Mouse (Mus musculus) cortical plate, adult 2 months (tissue): Measurements from ENCODE around the gene Fhad1.

Experiments used
- CTCF ChIP-seq: fragments of 200-500 bp; IDR thresholded peaks from 2 replicates; pipeline ENCODE4 v1.5.1; 2011; ENCODE audit warnings: mild to moderate bottlenecking, control low read depth, low read length; ENCODE audit not compliant: insufficient read depth; ENCODE audit errors: extremely low read depth
- POLR2A ChIP-seq: fragments of 200-500 bp; IDR thresholded peaks from 2 replicates; pipeline ENCODE4 v1.6.1; 2011; ENCODE audit warnings: mild to moderate bottlenecking, low read length, control low read depth; ENCODE audit not compliant: insufficient read depth; ENCODE audit errors: extremely low read depth

DNA sequence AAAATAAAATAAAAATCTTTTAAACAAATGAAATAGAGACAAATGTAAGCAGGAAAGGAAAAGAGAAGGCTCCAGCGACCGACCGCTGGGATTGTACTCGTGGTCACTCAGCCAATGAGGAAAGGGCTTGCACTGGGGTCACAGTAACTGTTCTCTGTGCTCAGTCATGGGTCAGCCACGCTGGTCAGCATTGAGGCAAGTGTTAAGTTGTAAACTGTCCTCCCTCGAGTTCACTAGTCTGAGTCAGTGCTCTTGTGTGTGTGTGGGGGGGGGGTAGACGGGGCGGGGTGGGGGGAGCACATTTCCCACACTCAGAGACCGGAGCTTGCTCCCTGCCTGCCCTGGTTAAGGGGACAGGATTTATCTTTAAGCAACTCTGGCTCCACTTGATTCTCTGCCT is 14.3 kb downstream of the Fhad1 start:
- TF ChIP-seq POLR2A: no peak
- no peak for TF ChIP-seq CTCF
